Comparison of ENCODE assay signal across 8 mouse cellular contexts in the genomic region with DNA sequence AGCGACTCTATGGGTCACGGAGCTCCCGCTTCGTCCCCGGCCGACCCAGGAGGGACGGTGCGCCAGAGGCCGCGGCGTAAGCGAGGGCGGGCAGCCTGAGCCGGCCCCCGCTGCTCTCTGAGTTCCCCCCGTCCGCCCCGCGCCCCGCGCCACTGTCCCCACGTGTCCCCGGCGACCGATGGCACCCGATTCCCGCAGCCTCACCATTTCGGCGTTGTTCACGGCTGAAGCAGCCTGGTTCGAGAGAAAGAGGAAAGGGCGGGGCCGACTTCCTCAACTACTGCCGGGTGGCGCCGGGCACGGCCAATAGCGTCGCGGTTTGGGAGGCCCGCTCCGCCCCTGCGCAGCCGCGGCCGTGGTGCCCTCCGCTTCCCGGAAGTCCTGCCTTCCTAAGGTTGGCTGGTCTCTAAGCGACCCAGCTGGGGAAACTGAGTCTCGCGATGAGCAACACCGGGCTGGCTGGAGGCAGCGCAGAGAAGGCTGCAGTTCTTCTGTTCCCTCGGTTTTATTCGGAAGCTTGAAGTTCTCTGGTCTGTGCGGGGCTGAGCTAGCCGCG. TPM values are rescaled to one million over a fixed set of nuclear protein-coding genes. Genes with fewer than 3 reads are reported as not detected.
A peak's percentile ranks its signal among the peaks of the same experiment; 100 is the strongest.
DNase-seq lines count a peak whose midpoint lies in the region; ATAC-seq and TF ChIP-seq lines count a peak whose summit lies in the region.

A gene (plus strand): TSS at position 469 of the 556 bp plus-strand sequence.

- no peak for TF ChIP-seq CTCF in lung, postnatal 0 days (IDR thresholded peaks at IDR 0.05)

- no peaks in the 10 kb centered on the region for H3K9me3 ChIP-seq in hindbrain, embryonic 10.5 days
- no peaks in the 10 kb centered on the region for H3K9me3 ChIP-seq in lung, postnatal 0 days (ENCODE audit: low read length)

- H3K4me2 ChIP-seq in lung, postnatal 0 days (replicated peaks; ENCODE audit: low read depth, low read length) = peak within 1 kb of the TSS; percentile 74

- WGBS in hindbrain, embryonic 10.5 days = under 1% methylated on average over 58 of the region's 58 CpGs
- WGBS in lung, postnatal 0 days = 1% methylated on average over 56 of the region's 58 CpGs

- no peaks in the 10 kb centered on the region for H3K27me3 ChIP-seq in hindbrain, embryonic 10.5 days (ENCODE audit: insufficient read depth, poor library complexity, severe bottlenecking)
- H3K27me3 ChIP-seq in lung, postnatal 0 days (replicated peaks; ENCODE audit: insufficient read depth, low read length) = no peaks in the 10 kb centered on the region

- H3K9ac ChIP-seq in lung, postnatal 0 days (replicated peaks; ENCODE audit: low read depth) = peak within 1 kb of the TSS; percentile 73

- TF ChIP-seq EP300 in lung, postnatal 0 days (IDR thresholded peaks at IDR 0.05) = no peak

- peaks cover 62% of the 10 kb centered on the region for H3K4me1 ChIP-seq in hindbrain, embryonic 10.5 days (replicated peaks)
- peaks cover 30% of the 10 kb centered on the region for H3K4me1 ChIP-seq in lung, postnatal 0 days (ENCODE audit: insufficient read depth, low read depth, low read length)

- DNase-seq in MEL-GATA-1-ER (ENCODE audit: extremely low read depth, low read depth) = peak; percentile 81
- peak; percentile 87 for DNase-seq in cerebellum, adult 8-10 months
- peak; percentile 91 for DNase-seq in hindbrain, embryonic 10.5 days (ENCODE audit: low spot score)
- peak; percentile 93 for DNase-seq in layer of hippocampus, adult 9-11 months
- DNase-seq in lung, postnatal 0 days (ENCODE audit: low spot score) = peak; percentile 97
- peak; percentile 81 for DNase-seq in ovary, postnatal 14 days (ENCODE audit: low spot score)
- DNase-seq in thymus, postnatal 14 days = peak; percentile 94

- peak; percentile 81 for ATAC-seq in frontal cortex, adult (ENCODE audit: low TSS enrichment)
- ATAC-seq in lung, postnatal 0 days = peak; percentile 90

- peaks cover 42% of the 10 kb centered on the region for H3K36me3 ChIP-seq in hindbrain, embryonic 10.5 days
- peaks cover 9% of the 10 kb centered on the region for H3K36me3 ChIP-seq in lung, postnatal 0 days (ENCODE audit: insufficient read depth, low read length)

- peak within 1 kb of the TSS; percentile 97 for H3K27ac ChIP-seq in hindbrain, embryonic 10.5 days
- peak within 1 kb of the TSS; percentile 86 for H3K27ac ChIP-seq in lung, postnatal 0 days (ENCODE audit: low read length)

- H3K4me3 ChIP-seq in hindbrain, embryonic 10.5 days = peak within 1 kb of the TSS; percentile 94
- H3K4me3 ChIP-seq in lung, postnatal 0 days (ENCODE audit: low read depth, low read length) = peak within 1 kb of the TSS; percentile 71

RNA-seq across cellular contexts. Expression of the gene that starts here (rescaled TPM):
- polyA plus RNA-seq in hindbrain, embryonic 10.5 days (2016; fragmentation: Nextera tagmentation; extraction: Ambion mirVana) = 133 and 137 TPM in 2 replicates
- 91.3 and 93.7 TPM in 2 replicates for polyA plus RNA-seq in lung, postnatal 0 days (2015; fragmentation: Nextera tagmentation; extraction: Ambion mirVana)

Comparison
In these comparisons a context has a peak if more than half of its experiments do, and no peak if none do; other contexts are left out.
1. Peak in every context shown above with its lines: DNase-seq, ATAC-seq, H3K4me3 ChIP-seq and H3K27ac ChIP-seq.